Mouse (Mus musculus) urinary bladder, postnatal 10 days (tissue): Measurements from ENCODE around the gene Mterf4.
"Not testable (repeated sequence)": the region's sequence is repeated elsewhere in the genome, so short reads cannot be mapped to it uniquely, and the experiment has no call there.

Experiments used
- DNase-seq: peaks from one replicate; pipeline ENCODE4 v3.0.0; 2022; ENCODE audit warnings: low spot score

The Mterf4 gene

DNA sequence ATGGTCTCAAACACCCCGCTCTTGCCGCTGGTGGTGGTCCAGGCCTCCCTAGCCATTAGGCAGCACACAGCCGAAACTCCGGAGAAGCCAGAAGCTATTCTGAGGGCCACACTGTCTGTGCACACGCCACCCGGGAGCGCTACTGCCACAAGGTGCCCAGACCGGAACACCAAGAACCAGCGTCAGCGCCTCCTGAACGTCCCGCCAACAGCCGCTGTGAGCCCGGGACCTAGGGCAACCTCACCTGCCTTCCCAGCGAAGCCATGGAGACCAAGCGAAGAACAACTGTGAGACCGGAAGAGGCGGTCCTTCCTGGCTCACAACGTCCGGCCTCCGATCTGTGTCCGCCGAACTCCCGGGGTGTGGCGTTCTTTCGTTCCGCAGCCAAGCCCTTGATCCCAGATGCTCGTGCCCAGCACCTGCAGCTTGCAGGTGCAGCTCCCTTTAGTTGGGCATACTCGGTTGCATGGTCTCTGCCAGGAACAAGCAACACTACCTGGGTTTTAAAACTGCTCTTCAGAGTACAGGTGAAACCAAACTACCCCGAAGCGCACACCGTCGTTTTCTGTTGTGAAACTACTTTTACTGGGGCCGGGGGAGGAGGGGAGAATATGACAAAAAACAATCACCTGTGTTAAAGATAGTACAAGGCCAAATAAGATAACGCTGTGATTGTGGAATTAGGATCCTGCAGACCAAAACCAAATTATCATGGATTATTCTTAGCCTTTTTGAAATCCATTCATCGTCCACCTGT is at the start of gene Mterf4:
Mterf4 (minus strand) TSS at position 335 of the 757 bp plus-strand sequence.
- no peak for DNase-seq

DNA sequence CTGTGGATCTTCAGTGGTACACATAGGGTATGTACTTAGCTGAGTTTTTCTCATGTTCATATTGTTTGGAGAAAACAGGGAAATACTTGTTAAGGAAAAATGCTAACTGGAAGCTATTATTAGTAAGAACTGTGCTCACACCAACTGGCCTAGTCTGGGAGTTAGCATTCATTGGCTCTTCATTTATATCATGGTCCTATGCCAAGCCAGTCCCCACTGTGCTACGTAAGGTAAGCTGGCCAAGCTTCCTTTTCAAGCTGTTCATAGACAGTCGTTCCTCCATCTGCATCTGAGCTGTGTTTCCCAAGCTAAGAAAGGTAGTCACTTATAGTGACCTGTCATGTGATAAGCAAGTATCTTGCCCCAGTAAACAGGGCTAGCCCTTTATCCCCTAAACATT is 47.0 kb upstream of the Mterf4 start:
- DNase-seq: no peak

DNA sequence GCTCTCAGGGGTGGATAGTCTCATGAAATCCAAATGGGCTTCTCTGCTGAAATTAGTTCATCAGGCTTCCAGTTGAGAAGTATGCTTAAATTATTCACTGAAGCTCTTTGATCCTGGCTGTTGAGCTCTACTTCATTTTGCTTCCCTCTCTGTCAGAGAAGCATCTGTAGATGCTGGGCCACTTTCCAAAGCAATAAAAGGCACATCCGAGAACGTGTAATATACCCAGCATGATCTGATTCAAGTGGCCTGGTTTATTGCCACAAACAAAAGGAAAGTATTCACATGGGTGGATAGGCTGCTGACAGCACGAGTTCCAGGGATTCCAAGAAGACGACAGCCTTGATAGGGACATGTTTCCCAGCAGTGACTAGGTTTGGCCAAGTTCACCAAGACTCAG is 44.0 kb upstream of the Mterf4 start:
- DNase-seq: no peak

DNA sequence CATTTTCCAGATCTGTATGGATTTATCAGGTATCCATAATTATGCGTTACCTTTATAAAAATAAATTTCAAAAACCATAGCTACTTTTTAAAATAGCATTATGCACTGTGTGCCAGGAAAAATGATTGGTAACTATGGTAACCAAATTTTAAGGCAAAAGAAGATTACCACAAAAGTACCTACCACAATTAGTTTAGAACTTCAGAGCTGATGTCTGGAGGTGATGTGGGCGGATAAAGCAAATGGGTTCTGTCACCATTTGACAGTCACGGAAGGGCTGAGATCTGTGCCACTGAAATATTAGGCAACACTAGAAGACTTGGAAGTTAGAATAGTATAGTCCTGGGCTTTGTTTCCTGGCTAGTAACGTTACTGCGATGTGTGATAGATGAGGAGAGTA is 41.5 kb upstream of the Mterf4 start:
- DNase-seq: no peak

DNA sequence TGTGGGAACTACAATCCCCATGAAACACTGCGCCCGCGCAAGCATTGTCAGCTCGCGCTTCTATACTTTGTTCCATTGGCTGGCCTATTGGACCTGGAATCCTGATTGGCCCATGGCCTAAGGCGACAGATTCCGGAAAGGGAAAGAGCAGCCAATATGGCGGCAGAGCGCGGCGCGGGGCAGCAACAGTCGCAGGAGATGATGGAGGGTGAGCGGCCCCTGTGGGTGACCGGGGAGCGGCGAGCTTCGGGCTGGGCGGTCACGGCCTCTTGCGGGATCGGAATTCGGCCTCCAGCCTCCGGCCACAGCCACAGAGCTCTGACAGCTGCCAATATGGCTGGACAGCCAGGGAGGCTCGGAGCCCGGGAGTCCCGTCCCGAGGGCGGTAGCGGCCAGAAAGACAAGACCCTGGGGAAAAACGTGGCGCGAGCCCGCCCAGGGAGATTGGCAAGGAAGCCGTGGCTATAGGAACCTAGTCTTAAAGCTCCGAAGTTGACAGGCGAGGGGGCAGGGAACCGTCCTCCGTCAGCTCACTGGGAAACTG is 37.9 kb upstream of the Mterf4 start:
- DNase-seq: peak; percentile 82

DNA sequence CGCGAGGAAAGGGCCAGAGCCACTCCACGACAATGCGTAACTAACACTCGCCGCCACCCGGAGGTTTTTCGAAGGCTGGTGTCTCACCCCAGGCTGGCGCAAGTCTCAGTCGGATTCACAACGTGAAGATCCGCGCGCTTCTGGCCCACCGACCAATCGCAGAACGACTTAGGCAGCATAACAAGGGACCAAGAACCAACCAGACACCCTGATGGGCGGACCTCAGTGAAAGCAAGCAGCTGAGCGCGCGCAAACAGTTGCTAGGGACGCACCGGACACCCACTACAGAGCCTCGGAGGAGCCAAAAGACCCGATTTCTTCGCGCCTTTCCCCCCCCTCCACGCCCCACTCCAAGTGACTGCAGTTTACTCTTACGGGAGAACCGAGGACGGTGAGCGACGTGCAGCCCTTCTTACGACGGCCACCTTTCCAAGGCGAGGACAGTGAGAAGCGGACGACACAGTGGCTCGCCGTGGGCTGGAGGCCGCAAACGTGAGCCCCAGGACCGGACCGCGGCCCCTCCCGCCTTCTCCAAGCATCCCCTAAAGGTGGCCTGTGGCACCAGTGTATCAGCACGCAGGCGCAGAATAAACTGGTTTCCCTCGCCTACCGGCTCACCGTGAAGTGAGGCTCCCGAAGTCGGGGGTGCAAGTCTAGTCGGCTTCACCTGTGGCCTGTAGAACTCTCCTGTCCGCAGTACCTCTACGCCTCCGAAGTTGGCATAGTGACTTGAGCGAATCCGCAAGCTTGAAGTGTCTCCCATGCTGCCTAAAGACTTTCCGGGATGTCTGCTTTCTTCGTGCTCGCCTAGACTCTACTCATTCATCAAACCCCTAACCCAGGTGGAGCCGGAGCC is 37.2 kb upstream of the Mterf4 start, which contains the start of the genes Ppp1r7 and Pask:
Ppp1r7 (plus strand) TSS at position 207 of the 856 bp plus-strand sequence.
Pask (minus strand) TSS at position 835 of the 856 bp plus-strand sequence.
- DNase-seq: peak; percentile 89

DNA sequence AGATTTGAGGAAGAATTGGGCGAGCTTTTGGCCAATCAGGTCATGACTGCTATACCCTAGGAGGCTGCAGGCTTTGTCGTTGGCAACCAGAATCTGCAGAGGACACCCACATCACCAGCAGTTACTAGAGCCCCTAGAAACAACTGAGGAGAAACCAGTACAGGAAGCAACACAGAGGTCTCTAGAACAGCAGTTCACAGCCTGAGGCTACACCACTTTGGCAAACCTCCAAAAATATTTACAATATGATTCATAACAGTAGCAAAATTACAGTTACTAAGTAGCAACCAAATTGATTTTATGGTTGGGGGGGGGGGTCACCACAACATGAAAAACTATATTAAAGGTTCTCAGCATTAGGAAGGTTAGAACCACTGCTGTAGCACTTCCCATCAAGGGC is 28.9 kb upstream of the Mterf4 start:
- DNase-seq: no peak

DNA sequence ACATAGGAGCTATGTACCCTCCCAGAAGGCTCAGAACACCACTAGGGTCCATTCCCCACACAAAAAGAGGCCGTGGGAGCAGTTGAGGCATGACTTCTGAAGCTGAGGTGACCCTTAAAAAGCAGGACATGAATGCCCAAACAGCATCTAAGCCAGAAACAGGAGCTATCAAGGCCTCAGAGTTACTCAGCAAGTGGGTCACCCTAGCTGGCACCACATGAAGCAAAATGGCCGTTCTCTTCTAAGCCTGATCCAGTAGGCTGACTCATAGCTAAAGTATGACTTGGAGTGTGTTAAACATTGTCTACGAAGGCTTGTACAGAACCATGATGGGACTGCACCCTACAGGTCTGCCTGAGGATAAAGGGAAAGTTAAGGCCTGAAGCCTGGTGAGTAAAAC is 20.7 kb upstream of the Mterf4 start:
- no peak for DNase-seq

DNA sequence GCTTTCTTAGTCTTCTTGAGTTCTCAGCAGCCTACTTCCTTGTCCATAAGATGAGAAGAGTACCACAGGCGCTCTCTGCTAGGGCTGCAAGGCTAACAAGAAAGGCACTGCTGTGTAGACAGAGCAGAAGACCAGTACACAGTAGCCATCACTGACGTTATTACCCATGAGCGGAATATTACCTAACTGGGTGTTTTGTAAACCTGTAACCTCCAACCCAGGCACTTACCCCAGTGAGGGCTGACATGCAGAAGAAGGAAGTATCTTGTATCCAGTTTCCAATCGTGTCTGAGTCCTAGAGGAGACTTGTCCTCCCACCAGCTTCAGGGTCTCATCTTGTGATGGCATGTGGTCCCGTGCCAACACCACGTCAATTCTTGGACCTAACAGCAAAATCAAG is 18.3 kb upstream of the Mterf4 start:
- DNase-seq: no peak

DNA sequence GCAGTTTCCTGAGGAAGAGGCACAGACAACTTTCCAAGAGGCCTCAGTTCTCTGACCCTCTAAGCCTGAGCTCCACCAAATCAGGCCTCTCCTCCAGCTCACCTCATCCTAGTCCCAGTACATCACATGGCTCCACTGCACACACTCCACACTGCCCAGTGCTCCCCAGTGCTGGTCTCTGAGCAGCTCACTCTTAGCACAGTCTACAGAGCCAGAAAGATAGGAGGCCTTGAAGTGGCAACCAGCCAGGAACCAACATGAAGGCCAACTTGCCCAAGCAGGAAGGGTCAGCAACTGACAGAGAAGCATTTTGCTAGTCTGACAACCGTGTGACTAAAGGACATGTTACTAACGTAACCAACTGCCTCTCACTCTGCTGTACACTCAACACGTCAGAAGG is 5.1 kb downstream of the Mterf4 start:
- no peak for DNase-seq

DNA sequence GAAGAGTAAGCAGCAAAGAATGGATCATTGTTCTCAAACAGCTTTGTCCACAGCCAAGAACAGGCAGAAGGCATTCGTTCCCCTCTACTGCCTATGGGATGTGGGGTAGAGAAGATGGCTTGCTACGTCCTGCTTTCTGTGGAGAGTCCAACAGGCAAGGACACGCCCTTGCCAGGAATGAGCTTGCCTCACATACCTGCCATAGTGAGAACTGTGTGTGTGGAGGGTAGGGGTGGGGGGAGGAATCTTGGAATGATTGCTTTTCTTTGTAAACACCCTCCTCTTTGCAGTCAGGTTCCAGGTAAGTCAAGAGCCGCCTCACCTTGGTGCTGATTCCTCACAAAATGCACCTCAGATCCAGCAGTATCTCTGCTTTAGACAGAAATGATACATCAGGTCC is 5.9 kb downstream of the Mterf4 start:
- no peak for DNase-seq

DNA sequence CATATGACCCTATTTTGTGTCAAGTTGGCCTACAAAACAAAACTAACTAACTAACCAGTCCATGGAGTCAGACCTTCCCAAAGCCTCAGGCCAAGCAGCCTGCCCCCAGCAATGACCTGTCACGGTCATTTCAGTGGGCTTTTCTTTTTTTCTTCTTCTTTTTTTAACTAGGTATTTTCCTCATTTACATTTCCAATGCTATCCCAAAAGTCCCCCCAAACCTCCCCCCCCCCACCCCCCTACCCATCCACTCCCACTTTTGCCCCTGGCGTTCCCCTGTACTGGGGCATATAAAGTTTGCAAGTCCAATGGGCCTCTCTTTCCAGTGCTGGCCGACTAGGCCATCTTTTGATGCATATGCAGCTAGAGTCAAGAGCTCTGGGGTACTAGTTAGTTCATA is 11.2 kb downstream of the Mterf4 start:
- DNase-seq: not testable (repeated sequence)

DNA sequence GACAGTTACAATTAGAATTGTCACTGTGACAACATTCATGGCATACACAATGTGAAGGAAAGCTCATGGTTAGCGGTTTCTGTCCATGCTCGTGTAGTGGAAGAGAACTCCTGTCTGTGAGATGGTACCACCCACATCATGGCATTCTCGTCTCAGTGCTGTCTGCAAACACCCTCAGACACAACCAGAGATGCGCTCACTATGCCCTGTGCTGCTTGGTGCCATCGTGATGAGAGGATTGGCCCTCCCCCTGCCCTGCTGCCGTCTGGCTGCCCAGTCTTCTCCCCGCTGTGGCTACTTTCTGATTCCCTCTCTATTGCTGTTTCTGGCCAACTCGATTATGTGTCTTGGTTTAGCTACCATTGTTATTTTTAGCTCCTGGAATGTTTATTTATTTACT is 13.7 kb downstream of the Mterf4 start:
- DNase-seq: no peak

DNA sequence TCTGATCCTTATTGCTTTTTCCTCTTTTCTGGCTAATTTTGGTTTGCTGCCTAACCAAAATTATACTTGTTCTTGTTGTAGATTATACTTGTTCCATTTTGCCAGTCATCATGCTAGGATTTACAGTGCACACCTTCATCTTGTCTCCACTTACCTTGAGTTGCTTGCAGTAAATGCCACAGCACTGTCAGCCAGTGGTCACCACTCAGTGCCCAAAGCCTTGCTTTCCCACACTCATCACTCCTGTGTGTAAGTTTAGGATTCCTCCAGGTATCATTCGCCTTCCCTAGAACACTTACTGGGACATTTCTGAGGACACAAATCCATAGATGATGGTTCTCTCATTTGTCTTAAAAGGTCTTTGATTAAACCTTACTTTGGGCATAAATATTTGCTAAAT is 14.1 kb downstream of the Mterf4 start:
- no peak for DNase-seq

DNA sequence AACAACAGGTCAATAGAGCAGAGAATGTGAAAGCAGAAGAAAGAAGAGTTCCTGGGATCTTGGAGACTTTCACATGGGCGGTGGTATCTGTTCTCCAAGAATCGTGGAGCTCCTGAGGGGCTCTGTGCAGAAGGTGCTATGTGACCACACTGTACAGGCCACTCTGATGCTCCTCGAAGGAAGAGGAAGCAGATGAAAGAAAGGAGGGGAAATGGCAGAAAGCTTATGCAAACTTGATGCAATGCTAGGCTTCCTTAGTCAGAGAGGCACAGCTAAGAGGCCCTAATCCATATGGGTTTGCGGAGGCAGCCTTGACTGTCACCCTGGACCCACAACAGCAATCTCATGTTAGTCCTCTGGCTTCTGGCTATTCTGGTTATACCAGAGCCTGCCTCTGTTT is 14.8 kb downstream of the Mterf4 start:
- DNase-seq: no peak

DNA sequence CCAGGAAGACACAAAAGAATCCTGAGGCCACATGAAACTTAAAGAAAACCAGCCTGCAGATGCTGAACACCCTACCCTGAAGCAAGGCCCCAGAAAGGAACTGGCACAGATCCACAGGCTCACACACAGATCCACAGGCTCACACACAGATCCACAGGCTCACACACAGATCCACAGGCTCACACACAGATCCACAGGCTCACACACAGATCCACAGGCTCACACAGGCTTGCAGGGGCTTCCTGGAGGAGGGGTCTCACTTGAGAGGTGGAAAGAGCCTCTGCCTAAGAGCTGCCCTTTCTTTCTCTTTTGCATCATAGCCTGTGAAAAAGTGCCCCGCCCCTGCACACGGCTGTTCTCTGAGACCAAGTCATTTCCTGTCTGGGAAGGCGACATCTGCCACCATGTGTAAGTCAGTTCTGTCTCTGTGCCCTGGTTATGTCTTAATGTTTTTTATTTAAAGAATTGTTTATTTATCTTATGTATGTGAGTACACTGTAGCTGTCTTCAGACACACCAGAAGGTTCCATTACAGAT is 16.0 kb downstream of the Mterf4 start:
- no peak for DNase-seq

DNA sequence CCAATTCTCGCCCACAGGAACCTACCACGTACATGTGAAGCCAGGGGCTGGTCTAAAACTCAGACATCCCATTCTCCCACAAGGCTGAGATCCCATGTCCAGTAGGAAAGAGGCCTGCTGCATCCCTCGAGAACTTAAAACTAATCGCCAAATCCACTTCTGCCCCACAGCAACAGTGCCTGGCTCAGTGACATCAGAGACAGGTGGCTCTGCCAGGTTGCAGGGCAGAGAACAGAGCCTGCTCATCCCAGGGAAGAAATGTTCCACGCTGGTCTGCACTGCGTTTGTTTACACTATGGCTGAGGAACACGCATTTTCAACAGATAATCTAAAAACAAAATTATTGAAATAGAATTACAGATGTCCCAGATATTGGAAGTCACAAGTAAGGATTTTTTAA is 28.7 kb downstream of the Mterf4 start:
- DNase-seq: no peak

DNA sequence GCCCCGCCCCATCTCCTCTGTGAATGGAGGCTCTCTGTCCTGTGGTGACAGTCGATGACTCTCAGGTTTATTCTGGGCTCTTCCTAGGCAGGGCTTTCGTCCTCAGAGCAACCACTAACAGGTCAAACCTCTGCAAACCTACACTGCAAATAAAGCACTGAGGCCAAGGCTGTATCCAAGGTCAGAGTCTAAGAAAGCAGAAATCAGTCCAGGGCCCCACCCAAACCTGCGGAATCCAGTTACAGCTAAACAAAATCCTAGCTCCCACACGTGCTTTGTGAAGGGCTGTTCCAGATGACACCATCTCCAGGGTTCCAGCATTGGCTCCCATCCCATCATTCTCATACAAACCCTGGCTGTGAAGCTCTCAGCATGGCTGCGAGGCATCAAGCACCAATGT is 30.2 kb downstream of the Mterf4 start:
- DNase-seq: no peak

DNA sequence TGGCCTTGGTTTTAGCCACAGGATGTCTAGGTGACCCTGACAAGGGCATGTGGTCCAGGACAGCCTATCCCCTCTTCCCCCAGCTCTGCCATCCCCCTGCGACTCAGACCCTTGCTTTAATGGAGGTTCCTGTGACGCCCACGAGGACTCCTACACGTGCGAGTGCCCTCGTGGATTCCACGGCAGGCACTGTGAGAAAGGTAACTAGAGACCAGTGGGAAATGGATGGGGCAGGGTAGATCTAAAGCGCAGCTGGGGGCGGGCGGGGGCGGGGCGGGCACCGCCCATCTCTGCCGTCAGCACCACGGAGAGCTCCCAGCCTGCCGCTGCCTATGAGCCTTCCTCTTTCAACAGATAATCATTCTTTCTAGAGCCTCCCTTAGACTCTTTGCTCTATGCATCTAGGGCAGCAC is 33.3 kb downstream of the Mterf4 start:
- no peak for DNase-seq

DNA sequence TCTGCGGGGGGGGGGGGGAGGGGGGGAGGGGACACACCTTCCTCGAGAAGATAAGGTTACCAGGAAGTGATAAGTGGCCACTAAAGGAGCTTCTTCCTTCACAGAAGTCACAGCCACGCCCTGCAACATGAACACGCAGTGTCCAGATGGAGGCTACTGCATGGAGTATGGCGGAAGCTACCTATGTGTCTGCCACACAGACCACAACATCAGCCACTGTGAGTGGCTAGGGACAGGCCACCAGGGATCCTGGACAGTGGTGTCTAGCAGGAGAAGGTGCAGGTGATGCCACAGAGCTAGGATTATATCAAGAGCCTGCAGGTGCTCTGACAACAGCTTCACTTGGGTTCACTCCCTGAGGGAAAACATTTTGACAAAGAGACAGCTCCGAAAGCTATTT is 34.0 kb downstream of the Mterf4 start:
- no peak for DNase-seq

DNA sequence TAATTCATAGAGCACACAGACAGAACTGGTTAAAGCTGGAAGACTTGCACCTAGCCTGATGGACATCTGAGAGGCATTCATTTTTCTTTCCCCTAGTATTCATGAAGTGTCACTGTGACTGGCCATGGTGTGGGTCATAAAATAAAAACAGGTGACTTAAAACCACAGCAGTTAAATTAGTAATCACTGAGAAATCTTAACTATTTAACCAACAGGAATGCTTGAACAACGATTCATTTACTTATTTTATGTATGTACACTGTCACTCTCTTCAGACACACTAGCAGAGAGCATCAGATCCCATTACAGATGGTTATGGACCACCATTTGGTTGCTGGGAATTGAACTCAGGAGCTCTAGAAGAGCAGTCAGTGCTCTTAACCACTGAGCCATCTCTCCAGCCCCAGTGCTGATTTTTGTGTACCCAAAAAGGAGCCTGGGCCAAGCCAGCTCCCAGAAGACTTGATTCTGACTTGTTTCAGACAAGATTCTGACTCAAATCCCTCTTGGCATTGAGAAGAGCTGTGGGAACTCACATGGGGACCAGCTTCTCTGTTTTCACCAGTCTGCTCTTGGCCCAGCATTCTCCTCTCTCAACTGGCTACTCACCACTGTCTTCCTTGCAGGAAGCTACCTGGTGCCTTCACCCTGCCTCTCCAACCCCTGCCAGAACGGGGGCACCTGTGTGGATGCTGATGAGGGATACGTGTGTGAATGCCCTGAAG is 35.0 kb downstream of the Mterf4 start:
- DNase-seq: no peak

DNA sequence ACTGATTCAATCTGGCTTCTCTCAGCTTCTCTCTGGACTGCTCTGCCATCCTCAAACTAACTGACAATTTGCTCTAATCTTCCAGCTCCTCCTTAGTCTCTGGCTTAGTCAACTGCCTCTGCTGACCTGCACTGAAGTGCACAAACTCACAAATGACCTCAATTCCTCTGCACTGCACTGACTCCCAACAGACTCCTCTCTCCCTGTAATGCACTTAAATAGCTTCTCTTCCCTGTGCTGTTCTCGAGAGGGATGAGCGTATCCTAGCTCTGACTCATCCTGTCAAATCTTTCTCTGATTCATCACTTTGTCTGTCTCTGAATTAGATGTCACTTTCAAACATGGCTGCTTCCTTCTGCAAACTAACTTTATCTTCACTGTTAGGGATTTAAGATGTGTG is 37.5 kb downstream of the Mterf4 start:
- DNase-seq: no peak
